Mouse (Mus musculus) kidney, adult 2 months (tissue): ENCODE measurements around the gene Fbxl15.

Experiments
- CTCF ChIP-seq: fragments of 200-500 bp; conservative IDR thresholded peaks from 2 replicates; pipeline ENCODE4 v1.5.1; 2011; ENCODE audit warnings: low read depth, mild to moderate bottlenecking, control low read depth, low read length, moderate library complexity, mixed read lengths; ENCODE audit not compliant: insufficient read depth, insufficient read length
- POLR2A ChIP-seq: fragments of 200-500 bp; IDR thresholded peaks from one replicate; pipeline ENCODE4 v1.6.1; 2011; ENCODE audit warnings: low read depth, low read length, control low read depth

GRCm38 (mm10) chr19:46331326-46331725, 3.3 kb downstream of the Fbxl15 start:
- TF ChIP-seq POLR2A (no peak), CTCF (no peak)
